Mouse (Mus musculus) left cerebral cortex, adult 2 months (tissue): Measurements from ENCODE around the gene Poll. TPM values are rescaled to one million over a fixed set of nuclear protein-coding genes. Genes with fewer than 3 reads are reported as not detected.

Source experiments
- DNase-seq, 2 experiments: peaks; one replicate each; pipeline ENCODE4 v3.0.0; 2021 to 2022; ENCODE audit warnings: low spot score in 2 of 2, mixed read lengths in 1 of 2; ENCODE audit errors: extremely low spot score in 1 of 2
- H3K27ac ChIP-seq: fragments of 200-600 bp; 2 replicates; pipeline ENCODE4 v1.8.1; 2022
- H3K4me3 ChIP-seq: fragments of 200-600 bp; 2 replicates; pipeline ENCODE4 v1.8.1; 2022
- CTCF ChIP-seq: fragments of 200-600 bp; IDR thresholded peaks from 2 replicates; pipeline ENCODE4 v1.8.1; 2022; ENCODE audit warnings: antibody characterized with exemption, mild to moderate bottlenecking, moderate library complexity
- intact Hi-C: fragments of 180-260 bp; cut with DNase I; formaldehyde crosslinking; loops from one replicate; pipeline ENCODE4 v1.15.1; 2025
- long read RNA-seq, 2 experiments: library from polyadenylated mRNA; stranded (forward); transcript quantifications; one replicate each; pipeline ENCODE4 v2.0.0; 2021; ENCODE audit warnings: borderline mapping rate in 2 of 2
- total RNA-seq, 2 experiments: library from RNA; stranded (reverse); gene quantifications; 2 replicates each; pipeline ENCODE4 v1.2.3; 2021

Gene Poll
- 10 to 100 TPM in 1 of 2 experiments, 1 to 10 TPM in 1; 9.7 to 10.3 TPM for total RNA-seq
- long read RNA-seq, experiment 1, transcript Poll-201 (9 exons, 2,324 nt): major isoform, 5 of 12 reads
- long read RNA-seq, experiment 1, partial matches to known transcripts: 5 of 12 reads
- long read RNA-seq, experiment 1, other reads (novel, unspliced or antisense): 2 of 12 reads
- long read RNA-seq, experiment 2, partial matches to known transcripts: 2 of 4 reads
- long read RNA-seq, experiment 2, other reads (novel, unspliced or antisense): 1 of 4 reads

GRCm38 (mm10) chr19:45560153-45560890 is at the start of gene Poll, which contains the start of gene Gm17018:
TSS of gene Poll (minus strand) at chr19:45560531.
TSS of gene Gm17018 (plus strand) at chr19:45560615.
- DNase-seq: peak; percentile 81 to 87
- intact Hi-C loops: no loop called here
- peak within 1 kb of the TSS; percentile 86 for H3K27ac ChIP-seq
- no peak for TF ChIP-seq CTCF
- peak within 1 kb of the TSS; percentile 92 for H3K4me3 ChIP-seq

GRCm38 (mm10) chr19:45608648-45609339 is 48.5 kb upstream of the Poll start:
- DNase-seq: no peak
- intact Hi-C loops: no loop called here
- TF ChIP-seq CTCF: no peak
- no peak overlapping the region for H3K4me3 ChIP-seq
- no peak overlapping the region for H3K27ac ChIP-seq

DNA sequence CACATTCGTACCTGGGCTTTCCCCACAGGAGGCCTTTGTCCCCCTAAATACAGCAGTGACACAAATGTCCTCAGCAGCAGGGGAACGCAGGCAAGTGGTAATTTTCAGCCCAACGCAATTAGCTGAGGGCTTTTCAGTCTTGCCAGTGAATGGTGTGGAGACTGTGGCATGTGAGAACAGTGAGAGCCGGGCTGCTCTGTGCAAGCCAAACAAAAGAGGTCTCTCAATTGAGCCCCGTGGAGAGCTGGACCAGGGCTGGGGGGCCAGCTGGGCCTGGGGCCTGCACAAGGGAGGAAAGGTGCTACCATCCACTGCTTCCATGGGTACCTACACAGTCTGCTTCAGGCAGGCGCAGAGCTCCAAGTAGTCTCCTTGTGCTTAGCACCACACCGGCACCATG is 47.1 kb upstream of the Poll start:
- intact Hi-C loops: no loop called here
- no peak for DNase-seq
- Histone ChIP-seq H3K27ac (no peak overlapping the region), H3K4me3 (no peak overlapping the region)
- TF ChIP-seq CTCF: no peak

DNA sequence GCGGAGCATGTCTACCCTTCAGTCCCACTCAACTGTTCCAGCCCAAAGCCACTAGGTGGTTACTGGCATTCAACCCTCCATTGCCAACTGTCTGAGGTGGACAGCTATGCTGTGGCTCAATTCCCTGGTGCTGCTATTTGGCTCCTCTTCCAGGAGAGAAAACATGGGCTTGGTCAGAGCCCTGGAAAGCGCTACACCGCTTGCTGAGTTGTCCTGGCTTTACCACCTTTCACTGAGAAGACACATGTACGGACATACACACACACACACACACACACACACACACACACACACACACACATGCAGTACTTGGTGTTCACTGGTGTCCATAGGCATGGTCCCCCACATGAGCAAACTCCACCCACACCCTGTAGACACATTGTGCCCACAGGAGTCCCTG is 46.4 kb upstream of the Poll start:
- Histone ChIP-seq H3K27ac (no peak overlapping the region), H3K4me3 (no peak overlapping the region)
- TF ChIP-seq CTCF: no peak
- DNase-seq: no peak
- intact Hi-C loops: no loop called here

- Histone ChIP-seq H3K4me3 (no peak overlapping the region), H3K27ac (no peak overlapping the region)
- no peak for DNase-seq
- intact Hi-C loops: no loop called here
- no peak for TF ChIP-seq CTCF
Observed at GRCm38 (mm10) chr19:45602606-45603005, 42.3 kb upstream of the Poll start.

GRCm38 (mm10) chr19:45597106-45597505 is 36.8 kb upstream of the Poll start:
- intact Hi-C loops: no loop called here
- no peak for DNase-seq
- Histone ChIP-seq H3K27ac (no peak overlapping the region), H3K4me3 (no peak overlapping the region)
- no peak for TF ChIP-seq CTCF

DNA sequence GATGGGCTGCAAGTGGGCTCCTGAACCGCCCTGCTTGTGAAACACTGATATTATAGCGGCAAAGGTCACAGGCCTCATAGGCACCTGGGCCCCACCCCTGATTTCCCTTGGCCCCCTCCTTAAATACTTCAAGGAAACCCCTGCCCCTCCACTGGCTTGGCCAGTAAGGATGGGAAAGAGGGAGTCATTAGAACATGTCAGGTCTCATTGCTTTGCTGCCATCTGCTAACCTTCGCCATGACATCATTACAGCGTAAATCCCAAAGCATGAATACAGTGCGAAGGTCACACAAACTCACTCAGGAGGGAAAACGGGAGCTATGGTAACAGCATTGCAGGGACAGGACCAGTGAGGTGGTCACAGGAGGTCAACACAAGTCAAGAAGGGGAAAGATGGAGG is 36.1 kb upstream of the Poll start:
- no peak overlapping the region for H3K27ac ChIP-seq
- TF ChIP-seq CTCF: no peak
- DNase-seq: no peak
- intact Hi-C loops: no loop called here
- no peak overlapping the region for H3K4me3 ChIP-seq

DNA sequence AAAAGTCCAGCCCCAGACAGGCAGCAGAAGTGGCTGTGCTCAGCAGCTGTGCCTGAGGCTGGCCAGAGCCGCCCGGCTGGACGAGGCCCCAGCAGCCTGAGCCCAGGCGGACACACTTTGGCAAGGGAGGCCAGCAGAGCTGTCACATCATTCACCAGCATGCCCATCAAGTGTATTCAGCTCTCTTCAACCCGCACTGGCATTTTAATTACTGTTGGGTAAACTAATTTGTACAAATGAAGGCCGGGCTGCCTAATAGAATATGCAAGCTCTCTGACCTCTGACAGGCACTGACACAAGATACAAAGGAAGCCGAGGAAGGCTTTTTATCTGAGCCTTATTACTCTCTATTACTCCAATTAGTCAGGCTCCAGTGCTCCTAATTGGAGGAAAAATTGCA is 35.7 kb upstream of the Poll start:
- intact Hi-C loops: no loop called here

DNA sequence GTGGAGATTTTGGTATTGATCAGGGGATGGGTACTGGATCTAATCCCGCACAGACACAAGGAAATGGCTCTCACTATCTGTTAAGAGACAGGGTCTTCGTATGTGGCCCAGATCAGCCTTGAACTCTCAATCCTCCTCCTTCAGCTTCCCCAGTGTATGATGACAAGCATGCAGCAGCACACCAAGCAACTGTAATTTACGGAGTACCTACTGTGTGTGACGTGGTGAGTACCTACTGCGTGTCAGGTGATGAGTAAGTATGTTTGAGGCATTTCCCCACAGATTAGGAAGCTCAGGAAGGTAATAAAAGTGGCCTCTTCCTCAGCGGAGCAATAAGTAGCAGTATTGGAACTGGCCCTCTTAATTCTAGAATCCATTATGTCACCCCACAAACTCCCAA is 35.1 kb upstream of the Poll start:
- Histone ChIP-seq H3K4me3 (no peak overlapping the region), H3K27ac (no peak overlapping the region)
- no peak for TF ChIP-seq CTCF
- intact Hi-C loops: no loop called here
- no peak for DNase-seq

More for the DNA sequence above, 35.7 kb upstream of the Poll start:
- DNase-seq: no peak
- no peak overlapping the region for H3K27ac ChIP-seq
- no peak for TF ChIP-seq CTCF
- H3K4me3 ChIP-seq: no peak overlapping the region

GRCm38 (mm10) chr19:45594079-45594478 is 33.7 kb upstream of the Poll start:
- no peak overlapping the region for H3K4me3 ChIP-seq
- intact Hi-C loops: no loop called here
- no peak for DNase-seq
- no peak for TF ChIP-seq CTCF
- no peak overlapping the region for H3K27ac ChIP-seq

GRCm38 (mm10) chr19:45592916-45593315 is 32.6 kb upstream of the Poll start:
- TF ChIP-seq CTCF: no peak
- no peak for DNase-seq
- intact Hi-C loops: no loop called here
- H3K4me3 ChIP-seq: no peak overlapping the region
- H3K27ac ChIP-seq: no peak overlapping the region

DNA sequence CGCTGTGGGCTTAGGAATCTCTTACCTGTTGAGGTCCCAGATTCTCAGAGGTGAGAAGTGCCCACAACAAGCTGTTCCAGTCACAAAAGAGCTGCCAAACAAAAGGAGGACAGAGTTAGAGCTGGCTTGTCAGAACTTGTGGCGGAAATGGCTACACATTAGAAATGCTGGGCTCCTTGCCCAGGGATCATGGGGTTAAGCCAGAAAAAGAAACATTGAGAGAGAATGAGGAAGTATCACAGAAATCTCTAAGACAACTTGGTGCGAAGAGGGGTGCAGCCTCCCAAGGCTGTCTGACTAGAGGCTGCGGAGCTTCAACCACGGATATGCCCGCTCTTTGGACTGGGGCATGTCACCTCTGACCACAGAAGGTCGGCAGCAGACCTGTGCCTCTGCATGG is 31.4 kb upstream of the Poll start:
- Histone ChIP-seq H3K27ac (peak overlapping the region; percentile 13), H3K4me3 (no peak overlapping the region)
- TF ChIP-seq CTCF: no peak
- intact Hi-C loops: no loop called here
- DNase-seq: no peak
